Mouse (Mus musculus) lung, adult 18-20 months (tissue): Measurements from ENCODE around the gene Stx8.

Source experiments
- DNase-seq, 2 experiments: peaks; one replicate each; pipeline ENCODE4 v3.0.0; 2022; ENCODE audit warnings: mixed read lengths in 2 of 2

Stx8 gene

GRCm38 (mm10) chr11:67983564-67983963 lies 17.6 kb downstream of the Stx8 start:
- no peak for DNase-seq

- DNase-seq = no peak
These were observed 25.2 kb downstream of the Stx8 start for GRCm38 (mm10) chr11:67991240-67991639.

- DNase-seq = no peak
These were observed 30.0 kb downstream of the Stx8 start for GRCm38 (mm10) chr11:67995965-67996364.

- no peak for DNase-seq
These were observed 32.9 kb downstream of the Stx8 start for GRCm38 (mm10) chr11:67998905-67999304.

DNA sequence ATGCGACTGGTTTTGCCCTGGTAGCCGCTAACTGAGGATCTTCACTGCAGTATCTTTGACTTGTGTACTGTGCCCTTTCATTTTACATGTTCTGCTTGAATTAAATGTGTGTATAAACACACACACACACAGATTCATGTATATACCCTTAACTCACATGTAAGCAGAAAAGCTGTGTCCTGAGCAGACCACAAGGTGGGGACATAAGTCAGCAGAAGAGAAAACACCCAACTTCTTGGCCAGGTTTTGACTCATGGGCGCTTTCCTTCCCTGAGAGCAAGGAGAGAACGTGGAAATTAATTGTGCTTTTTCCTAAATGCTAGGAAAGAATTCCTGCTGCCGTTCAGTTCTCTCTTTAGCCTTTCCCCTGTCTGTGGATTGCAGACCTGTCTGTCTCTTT lies 33.6 kb downstream of the Stx8 start:
- DNase-seq = no peak

GRCm38 (mm10) chr11:68004191-68004590 lies 38.2 kb downstream of the Stx8 start:
- DNase-seq = peak; percentile 64 to 67

GRCm38 (mm10) chr11:68006216-68006789 lies 40.3 kb downstream of the Stx8 start:
- DNase-seq = no peak

DNA sequence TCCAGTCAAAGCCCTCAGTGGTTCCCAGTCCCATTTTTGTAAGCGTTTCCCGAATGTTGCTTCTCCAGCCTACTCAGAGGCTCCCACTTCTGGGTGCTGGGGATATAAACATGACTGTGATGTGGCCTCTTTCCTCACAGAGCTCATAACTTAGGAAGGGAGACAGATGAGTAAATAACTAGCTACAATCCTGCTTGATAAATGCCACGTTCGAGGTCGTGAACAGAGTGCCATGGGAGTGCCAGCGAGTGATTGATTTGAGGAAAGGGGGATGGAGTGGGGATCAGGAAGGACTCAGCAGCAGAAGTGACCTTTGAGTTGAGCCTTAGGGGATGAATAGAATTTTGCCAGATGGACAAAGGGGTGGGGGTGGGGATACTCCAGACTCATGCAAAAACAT lies 41.7 kb downstream of the Stx8 start:
- no peak for DNase-seq

DNA sequence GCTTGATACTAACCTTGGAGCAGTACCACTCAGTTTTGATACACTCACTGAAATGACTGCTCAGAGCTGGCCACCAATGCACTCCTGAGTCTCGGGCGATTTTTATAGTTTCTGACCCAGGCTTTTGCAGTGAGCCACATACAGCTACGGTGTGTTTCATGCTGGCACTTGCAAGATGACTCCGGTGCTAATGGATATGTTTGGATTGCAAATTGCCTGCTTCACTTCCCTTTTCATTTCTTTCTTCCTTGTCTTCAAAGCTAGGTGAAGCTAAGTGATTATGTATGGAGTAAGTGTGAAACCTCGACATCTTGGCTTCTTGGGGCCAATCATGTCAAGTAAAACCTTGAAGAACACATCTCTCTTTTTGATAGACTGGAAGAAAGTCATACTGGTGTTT lies 43.4 kb downstream of the Stx8 start:
- no peak for DNase-seq

GRCm38 (mm10) chr11:68012207-68012606 lies 46.2 kb downstream of the Stx8 start:
- no peak for DNase-seq

DNA sequence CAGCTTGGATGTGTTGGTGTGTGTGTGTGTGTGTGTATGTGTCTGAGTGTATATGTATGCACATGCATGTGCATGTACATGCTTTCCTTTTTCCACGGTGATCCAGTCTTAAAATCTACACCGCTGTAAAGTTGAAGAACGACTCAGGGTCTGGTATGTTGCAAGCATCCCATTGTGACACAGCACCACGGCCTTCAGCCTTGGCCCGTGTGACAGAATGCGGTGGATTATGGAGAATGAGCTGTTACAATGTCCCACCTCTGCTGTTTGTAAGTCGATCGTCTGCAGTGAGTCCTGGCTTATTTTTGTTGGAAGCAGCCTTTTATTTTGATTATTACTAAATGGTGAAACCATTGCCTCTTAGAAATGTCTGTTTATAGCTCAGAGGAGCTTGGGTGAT lies 52.2 kb downstream of the Stx8 start:
- DNase-seq = no peak

DNA sequence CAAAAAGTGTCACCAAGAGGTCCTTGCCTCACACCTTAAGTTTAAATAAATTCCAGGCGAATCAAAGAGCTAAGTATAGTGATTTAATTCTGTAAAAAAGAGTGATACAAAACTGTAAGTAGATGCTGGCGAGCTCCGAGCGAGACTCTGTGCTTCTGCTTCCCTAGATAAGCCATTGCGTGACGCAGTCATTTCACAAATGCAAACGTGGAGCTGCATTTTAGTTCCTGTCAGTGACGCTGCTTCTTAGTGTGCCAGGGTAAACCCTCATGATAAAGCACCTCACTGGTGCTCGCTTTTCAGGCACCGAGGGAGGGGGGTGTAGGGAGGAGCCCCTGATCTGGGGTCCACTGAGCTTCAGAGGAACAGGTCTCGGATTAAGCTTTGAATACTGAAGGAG lies 53.2 kb downstream of the Stx8 start:
- DNase-seq = no peak

- DNase-seq = no peak
These were observed 56.0 kb downstream of the Stx8 start for GRCm38 (mm10) chr11:68021976-68022375.

DNA sequence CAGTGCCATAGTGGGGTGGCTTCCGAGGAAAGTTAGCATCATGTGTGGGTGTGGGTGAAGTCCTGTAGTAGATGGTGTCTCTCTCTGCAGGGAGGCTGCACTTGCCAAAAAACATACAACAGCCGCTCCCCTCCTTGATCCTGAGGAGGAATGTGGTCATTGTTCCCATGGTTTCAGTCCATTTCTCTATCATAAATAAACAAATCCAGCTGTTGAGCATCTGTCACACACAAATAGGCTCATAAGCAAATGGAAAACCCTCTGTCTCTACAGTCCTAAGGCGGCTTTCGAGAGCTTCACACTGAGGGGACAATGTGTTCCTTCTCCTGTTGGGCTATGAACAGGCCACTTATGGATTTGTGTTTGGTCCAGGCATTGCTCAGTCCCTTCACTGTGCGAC lies 56.9 kb downstream of the Stx8 start:
- peak in 1 of 2 experiments; percentile 48 for DNase-seq

DNA sequence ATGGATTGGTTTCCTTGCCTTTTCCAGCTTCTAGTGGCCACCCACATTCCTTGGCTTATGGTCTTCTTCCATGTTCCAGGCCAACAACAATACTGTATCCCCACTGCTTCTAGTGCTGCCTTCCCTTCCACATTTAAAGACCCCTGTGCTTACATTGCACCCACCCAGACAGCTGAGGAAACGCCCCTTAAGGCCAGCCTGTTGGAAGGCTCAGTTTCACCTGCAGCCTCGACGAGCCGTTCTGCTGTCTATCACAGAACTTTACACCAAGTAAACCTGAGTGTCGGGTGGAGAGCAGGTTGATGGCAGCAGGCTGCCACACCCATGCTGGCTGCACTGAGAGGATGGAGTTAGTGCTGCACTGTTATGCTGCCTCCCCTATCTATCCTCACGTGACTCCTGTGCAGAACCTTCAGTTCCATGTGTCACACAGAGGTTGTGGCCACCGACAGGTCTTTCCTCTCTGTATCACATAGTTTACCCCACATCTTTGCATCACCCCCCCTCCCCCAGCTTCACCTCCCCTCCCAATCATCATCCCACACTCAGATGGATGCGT lies 57.9 kb downstream of the Stx8 start:
- no peak for DNase-seq

GRCm38 (mm10) chr11:68026590-68026989 lies 60.6 kb downstream of the Stx8 start:
- DNase-seq = no peak

GRCm38 (mm10) chr11:68029079-68029478 lies 63.1 kb downstream of the Stx8 start:
- no peak for DNase-seq

DNA sequence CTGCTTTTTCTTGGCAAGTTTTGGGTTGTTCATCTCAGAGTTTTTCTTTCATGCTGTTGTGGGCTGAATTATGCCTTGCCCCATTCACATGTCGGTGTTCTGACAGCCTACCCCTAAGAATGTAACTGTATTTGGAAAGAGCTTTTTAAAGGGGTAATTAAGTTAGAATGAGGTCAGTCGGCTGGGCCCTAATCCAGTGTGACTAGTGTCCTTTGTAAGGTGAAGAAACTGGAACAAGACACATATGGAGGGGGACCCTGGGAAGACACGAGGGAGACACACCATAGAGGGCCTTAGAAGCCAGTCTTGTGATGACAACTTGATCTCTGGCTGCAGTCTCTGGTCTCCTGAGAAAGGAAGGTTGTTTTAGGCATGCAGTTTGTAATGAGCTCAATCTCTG lies 63.9 kb downstream of the Stx8 start:
- DNase-seq = no peak

DNA sequence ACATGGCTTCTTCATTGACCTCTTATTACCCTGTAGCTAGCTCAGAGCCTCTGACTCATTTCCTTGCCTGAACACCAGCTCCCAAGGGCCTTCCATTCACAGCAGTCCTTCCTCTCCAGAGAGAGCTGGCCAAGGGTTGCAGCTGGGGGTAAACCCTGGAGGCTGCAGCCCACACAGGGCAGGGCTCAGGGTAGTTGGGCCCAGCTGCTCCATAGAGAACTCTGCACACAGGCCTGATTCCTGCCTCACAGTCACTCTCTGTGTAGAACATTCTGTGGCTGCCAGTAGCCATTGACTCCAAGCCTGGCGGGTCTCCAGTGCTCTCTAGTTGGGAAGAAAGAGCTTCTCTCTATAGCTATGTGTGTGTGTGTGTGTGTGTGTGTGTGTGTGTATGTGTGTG lies 64.8 kb downstream of the Stx8 start:
- peak in 1 of 2 experiments; percentile 36 for DNase-seq

DNA sequence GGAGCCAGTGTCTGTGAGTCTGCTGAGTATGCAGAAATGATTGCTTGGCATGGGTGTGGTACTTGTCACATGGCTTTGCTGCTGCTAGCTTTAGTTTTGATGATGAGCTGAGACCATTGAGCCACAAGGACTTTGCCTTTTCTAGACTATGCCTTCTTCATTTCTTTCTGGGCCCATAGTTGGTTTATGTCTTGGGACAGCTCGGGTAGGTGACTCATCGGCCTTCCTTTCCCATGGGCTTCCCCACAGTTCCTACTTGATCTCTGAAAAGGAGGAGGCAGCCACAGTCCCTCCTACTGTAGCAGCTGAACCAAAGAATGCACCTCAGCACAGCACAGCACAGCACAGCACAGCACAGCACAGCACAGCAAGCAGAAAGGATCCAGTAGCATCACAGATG lies 66.5 kb downstream of the Stx8 start:
- DNase-seq = no peak

GRCm38 (mm10) chr11:68033331-68033926 lies 67.4 kb downstream of the Stx8 start:
- no peak for DNase-seq

DNA sequence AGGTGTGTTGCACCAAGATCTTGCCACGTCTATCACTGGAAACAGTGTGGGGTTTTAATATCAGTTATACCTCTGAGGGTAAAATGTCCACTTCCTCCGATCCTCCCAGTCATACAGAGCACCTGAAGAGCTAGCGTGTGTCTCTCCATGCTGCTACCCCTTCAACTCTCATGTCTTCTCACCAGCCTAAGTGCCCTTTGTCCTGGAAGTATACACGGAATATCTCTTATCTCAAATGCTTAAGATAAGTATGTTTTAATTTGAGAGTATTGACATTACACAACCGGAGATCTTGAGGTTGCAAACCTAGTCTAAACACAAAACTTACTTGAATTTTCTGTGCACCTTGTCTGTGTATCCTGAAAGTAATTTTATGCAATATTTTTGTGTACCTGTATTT lies 68.4 kb downstream of the Stx8 start:
- DNase-seq = no peak

- DNase-seq = no peak
These were observed 69.4 kb downstream of the Stx8 start for GRCm38 (mm10) chr11:68035303-68035891.
